Mouse (Mus musculus): ENCODE measurements around the gene Gm14440.
"Not testable (repeated sequence)": the region's sequence is repeated elsewhere in the genome, so short reads cannot be mapped to it uniquely, and the experiment has no call there.

Gene Gm14440

GRCm38 (mm10) chr2:175274825-175275224 lies at the start of gene Gm14440:
TSS of gene Gm14440 (plus strand) at chr2:175275125.
- not testable (repeated sequence) for DNase-seq (ENCODE audit: low spot score in 2 of 2)

Measured in spleen, postnatal 14 days (tissue).